Mouse (Mus musculus): ENCODE measurements around the gene Ambra1.

The Ambra1 gene

DNA sequence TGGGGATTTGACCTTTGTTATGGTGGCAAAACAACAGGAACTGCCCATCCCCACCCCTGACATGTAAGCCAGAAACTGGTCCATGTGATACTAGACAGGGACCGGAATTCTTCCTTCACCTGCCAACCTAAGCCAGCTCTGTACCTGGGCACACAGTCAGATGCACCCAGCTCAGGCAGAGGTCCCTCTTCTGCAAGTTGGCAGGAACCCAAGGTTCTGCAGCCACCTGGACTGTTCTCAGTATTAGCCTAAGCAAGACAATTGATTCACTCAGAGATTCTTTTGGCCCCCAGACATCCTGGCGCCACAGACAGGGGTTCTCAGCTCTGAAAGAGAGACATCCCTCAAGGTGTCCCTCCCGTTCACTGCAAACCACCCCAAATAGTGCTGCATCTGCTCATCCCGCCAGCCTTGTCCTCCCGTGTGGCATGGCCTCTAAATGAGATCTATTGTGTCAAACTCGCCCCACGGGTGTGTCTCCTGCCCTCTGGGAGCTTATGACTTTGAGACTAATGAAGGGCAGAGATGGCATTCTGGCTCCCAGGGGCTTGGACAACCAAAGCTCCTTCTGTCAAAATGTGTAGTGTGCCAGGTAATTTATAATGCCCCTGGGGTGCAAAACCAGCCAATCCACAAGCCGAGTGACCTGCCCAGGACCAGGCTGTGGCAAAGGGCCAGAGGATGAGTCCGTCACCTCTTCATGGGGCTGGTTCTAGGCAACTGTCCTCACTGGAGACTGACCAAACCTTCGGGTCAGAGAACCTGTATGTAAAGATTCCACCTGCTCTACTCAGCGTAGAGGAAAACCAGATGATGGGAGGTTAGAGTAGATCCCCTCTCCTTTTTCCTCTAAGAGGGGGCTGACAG, 229.8 kb downstream of the Ambra1 start:
- DNase-seq (ENCODE audit: low spot score), result no peak

DNA sequence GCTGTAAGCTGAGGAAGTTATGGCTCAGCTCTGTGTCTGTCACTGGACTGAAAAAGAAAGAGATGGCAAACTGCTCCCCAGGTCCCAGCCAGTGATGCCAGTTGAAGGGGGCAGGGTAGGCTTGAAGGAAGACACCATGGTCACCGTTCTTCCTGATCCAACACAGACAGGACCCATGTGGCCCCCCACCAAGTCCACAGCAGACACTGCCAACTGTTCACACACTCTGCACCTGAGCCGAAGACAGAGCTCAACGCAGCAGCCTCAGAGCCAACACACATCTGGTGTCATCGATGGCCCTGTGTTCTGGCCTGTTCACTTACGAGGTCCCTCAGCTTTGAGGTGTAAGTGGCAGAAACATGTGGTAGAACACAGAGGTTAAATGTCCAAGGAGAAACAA, 230.5 kb downstream of the Ambra1 start:
- DNase-seq (ENCODE audit: low spot score), result no peak

DNA sequence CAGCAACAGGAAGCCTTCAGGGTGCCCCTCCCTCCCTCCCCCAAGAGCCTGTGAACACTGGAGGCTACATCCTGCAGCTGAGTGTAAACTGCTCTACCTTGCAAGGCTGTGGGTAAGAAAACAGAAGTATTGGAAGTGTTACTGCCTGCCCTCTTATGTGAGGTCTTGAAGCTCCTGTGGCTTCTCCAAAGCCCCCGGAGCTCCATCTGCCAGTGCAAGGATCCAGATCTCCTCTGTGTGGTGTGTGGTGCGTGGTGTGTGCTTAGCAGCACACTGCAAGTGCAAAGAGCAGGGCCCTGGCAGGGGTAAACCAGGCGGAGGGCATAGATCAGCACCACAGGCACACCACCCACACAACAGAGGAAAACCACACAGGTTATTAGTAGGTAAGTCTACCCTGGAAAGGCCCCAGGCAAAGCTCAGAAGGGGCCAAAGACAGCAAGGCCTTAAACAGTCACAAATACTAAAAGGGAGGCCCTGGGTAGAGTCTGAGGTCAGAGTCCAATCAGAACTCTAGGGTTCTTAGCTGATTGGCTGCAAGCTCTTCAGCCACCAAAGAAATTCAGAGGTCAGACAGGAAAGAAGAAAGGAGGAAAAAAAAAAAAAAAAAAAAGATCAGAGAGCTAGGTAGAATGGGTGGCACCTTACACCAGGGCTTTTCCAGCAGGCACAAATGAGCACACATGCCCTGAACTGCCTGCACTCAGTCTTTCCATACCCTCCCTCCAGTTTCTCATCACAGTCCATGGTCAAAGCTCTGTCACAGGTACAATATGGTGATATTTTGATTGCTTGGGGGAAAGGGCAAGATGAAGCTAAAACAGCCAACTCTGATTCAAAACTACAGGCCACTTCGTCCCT, 232.2 kb downstream of the Ambra1 start:
- DNase-seq (ENCODE audit: low spot score), result peak; percentile 55

DNA sequence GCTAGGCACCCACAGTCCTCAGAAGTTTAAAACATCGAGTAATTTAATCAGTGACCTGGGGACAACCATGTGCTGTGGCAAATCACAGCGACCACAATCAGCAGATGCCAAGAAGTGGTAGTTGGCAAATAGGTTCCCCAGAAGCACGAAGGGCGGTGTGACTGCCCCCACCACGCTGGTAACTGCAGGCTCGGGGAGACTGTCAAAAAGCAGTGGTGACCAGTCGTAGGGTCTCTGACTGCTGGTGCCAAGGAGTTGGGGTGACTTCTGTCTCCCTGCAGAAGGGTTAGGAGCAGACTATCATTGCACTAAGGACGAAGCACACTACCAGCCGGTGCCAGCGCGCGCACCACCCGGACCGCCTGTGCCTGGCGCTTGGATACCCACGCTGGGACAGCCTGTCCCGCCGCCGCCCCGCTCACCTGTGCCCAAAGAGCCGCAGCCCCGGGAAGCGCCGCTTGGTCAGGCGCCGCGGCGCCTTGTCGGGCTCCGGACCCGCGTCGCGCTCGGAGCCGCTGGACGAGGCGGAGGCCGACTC, 233.0 kb downstream of the Ambra1 start:
- DNase-seq (ENCODE audit: low spot score), result peak; percentile 38

DNA sequence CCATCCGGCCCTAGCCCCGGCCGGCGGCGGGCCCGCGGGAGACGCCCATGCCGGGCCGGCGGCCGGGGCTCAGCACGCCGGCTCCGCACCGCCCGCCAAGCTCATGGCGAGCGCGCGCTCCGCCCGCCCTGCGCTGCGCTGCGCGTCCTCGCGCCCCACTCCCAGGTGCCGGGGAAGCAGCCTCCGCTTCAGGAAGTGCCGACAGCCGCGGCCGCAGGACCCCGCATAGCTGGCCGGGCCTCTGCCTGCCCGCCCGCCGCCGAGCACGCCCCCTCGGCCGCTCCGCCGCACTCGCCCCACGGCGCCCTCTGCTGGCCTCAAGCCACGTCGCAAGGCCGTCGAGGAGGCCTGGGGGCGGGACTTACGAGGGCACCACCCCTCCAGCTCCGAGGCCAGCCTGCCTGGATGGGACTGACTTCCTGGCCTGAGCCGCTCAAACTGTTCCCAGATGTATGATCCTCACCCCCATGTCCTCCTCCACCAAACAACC, 233.6 kb downstream of the Ambra1 start:
- DNase-seq (ENCODE audit: low spot score), result peak; percentile 97

DNA sequence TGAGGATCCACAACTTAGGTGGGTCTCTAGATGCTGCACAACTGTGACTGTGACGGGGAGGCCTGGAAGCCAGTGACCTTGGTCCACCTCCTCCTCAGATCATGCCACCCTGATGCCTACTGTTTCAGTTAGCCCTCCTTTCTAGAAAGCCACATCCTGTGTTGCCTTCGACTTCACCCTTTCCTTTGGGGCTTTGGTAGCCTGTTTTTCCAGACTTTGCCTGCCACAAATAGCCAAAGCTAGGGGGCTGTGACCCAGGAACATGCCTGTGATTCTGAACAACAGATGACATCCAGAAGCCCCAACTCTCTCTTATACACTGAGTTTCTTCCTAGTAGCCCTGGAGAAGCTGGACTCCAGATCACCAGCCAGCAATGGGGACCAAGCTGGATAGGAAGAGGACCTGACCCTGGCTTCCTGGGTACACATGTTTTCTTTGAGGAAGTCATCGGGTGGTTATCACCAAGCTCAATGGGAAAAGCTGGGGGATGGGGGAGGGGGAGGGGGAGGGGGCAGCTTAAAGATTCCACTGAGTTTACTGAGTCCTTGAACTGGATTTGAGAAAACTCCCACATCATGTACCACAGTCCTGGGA, 234.8 kb downstream of the Ambra1 start:
- no peak for DNase-seq (ENCODE audit: low spot score)

DNA sequence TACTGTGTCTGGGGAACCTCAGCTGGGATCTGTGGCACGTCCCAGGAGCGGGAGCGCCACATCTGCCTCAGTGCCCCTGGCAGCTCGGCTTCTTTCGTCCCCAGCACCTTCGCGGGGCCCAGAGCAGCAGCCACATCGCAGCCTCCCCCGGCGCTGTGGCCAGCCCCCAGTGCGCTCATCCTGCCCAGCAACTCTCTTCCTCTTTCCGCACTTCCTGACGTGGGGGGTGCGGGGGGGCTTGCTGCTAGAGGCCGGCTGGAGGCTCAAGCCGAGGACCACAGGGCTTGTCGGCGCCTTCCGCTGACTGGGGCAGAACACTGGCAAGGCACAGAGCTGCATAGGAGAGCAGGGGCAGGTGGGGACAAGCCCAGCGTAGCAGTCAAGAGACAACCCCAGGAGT, 235.5 kb downstream of the Ambra1 start:
- peak; percentile 37 for DNase-seq (ENCODE audit: low spot score)

DNA sequence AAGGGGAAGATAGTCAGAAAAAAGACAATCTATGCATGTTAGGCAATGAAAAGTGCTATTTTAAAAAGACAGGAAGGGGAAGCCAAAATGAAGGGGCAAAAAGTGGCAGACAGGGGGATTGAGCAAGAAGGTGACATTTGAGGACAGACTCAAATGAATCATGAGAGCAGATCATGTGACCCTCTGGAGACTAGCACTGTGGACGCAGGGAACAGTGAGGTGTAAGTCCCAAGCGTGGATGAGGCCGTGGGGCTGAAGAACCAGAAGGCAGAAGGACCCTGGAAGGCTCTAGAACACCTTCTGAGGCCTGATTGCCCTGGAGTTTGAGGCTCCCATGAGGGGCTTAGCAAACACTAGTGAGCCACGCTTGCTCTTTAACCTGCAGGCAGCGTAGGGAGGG, 236.4 kb downstream of the Ambra1 start:
- no peak for DNase-seq (ENCODE audit: low spot score)

DNA sequence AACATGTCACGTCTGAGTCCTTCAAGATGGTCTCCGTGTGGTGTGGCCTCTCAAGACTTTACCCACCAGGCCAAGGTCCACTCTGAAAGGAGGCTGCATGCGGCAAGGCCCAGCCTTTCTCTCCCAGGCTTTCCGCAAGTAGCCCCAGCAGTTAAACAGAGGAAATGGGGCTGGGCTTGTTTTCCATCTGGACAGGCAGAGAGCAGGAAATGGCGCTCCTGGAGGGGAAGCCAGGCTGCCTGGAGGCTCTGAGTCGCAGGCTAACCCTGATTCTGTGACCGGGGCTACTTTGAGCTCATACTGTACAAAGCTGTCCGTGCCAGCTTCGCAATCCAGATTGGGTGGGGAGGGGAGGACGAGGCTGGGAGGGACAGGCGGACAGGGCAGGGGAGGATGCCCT, 238.0 kb downstream of the Ambra1 start:
- no peak for DNase-seq (ENCODE audit: low spot score)

Measured in T-cell, adult 2 months (primary cell).